Mouse (Mus musculus): Measurements from ENCODE around the gene Olfr718-ps1.
"Not testable (repeated sequence)": the region's sequence is repeated elsewhere in the genome, so short reads cannot be mapped to it uniquely, and the experiment has no call there.

Olfr718-ps1 gene

DNA sequence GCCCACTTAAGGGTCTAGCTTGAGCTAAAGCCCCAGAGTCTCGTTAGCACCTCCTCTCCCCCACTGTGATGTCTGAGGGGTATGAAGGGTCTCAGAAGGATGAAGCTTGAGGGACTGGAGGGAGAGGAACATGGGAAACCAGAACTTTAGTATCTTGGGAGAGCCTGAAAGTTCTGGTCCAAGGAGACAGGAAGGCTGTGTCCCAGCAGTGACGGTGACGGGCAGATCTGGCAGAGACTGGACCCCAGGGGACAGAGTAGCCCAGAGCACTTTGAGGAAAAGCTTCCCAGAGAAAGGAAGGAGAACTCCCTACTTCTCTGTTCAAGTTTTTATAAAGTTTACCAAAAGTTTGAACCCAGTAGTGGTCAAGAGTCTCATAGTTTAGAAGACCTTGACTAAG, at the start of gene Olfr718-ps1:
Gene Olfr718-ps1, minus strand, starts transcription at position 101 of the 400 bp plus-strand sequence.
- no peak for DNase-seq

DNA sequence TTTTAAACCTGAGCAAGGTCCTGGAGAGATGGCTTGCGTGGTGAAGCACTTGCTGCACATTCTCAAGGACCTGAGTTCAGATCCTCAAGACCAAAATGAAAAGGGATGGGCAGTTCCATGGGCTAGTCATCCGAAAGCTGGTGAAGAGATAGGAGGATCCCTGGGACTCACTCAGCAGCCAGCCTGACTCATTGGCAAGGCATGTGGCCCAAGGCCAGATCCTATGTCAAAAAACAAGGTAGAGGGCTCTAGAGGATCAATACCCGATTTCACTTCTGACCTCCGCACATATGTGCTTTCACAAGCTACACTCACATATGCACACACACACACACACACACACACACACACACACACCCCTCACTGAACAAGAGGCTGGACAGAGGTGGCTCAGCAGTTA, 49.1 kb upstream of the Olfr718-ps1 start:
- no peak for DNase-seq

DNA sequence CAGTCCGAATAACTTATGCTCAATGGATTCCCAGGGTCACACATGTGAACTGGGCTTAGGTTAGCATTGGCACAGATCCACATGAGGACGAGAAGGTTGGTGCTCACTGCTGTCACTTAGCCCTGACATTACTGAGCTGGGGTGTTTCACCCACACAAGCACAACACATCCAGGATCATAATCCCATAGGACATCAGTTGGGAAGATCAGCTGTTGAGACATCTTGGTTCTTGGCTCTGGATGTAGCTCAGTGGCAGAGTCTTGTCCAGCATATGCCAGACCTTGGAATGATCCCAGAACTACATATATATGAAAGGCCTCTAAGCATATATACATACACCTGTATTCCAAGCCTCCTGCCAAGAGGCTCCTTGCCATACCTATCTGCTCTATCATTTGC, 47.8 kb upstream of the Olfr718-ps1 start:
- DNase-seq: no peak

DNA sequence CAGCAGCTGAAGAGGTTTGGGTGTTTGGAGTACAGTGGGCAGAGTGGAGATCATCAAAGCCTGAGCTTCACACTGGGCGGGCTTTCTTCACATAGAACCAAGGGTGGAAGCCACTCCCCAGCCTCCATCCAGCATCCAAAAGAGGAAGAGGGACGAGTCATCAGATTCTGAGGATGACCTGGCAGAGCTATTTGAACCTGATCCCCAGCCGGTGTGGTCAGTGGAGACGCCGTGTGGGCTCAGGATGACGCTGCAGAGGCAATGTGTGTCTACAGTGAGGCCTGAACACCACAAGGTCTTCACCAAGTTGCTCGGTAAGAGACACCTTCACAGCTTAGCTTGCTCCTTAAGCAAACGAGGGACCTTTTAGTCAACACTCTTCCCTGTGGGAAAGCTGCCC, 47.4 kb upstream of the Olfr718-ps1 start:
- not testable (repeated sequence) for DNase-seq

DNA sequence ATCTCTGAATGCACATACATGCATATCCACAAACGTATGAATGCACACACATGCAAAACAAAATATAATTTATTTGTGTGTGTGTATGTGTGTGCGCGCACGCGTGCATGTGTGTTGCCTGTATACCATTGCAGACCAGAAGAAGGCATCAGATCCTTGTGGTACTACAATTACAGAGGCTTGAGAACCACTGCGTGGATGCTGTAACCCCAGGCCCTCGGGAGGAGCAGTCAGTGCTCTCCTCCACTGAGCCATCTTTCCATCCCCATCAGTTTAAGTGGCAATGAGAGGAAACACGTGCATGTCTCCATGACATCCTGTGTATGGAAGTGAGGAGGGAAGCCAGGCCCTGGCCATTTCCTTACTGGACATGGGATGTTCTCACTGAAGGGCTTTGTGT, 45.4 kb upstream of the Olfr718-ps1 start:
- DNase-seq: no peak

DNA sequence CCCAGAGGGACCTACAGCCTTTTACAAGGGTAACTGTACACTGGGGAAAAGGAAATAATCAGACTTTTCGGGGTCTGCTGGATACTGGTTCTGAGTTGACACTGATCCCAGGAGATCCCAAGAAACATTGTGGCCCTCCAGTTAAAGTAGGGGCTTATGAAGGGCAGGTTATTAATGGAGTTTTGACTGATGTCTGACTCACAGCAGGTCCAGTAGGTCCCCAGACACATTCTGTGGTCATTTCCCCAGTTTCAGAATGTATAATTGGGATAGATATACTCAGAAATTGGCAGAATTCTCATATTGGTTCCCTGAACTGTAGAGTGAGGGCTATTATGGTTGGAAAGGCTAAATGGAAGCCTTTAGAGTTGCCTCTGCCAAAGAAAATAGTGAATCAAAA, 40.6 kb upstream of the Olfr718-ps1 start:
- not testable (repeated sequence) for DNase-seq

DNA sequence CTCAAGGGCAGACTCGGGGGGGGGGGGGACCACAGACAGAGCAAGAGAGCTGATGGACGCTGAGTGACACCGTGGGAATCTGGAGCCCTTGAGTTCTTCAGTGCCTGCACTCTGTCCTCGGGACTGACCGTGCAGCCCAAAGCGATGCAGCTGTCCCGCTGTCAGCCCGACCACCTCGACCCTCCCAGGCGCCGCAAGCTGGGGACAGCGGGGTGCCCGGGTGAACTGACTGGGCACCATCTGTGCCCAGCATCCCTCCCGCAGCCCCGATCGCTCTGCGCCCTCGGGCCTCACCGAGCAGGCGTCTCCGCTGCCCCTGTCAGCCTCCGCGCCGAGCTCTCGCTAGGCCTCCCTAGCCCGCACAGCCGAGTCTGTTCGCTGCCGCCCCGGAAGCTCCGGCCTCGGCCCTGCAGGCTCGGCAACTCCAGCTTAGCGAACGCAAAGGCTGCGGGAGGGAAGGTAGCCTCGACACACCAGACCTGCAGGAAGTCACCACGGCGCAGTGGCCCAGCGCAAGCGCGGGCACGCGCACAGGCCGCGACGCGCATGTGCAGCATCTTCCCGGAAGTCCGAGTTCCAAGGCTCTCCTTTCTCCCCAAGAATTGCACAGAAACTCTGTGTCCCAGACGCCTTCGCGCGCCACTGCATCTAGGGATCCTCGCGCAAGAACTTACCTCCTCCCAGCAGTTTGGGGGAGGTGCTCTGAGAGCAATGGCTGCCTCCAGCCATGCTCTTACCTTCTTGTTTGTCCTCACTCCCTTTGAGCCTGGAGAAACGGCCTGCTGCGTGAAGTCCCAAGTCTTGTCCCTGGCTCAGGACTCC, 33.1 kb upstream of the Olfr718-ps1 start, which contains the start of the genes Rbak and Spdye4b:
Gene Rbak, minus strand, starts transcription at position 521 of the 822 bp plus-strand sequence.
Gene Spdye4b, plus strand, starts transcription at position 763 of the 822 bp plus-strand sequence.
- peak; percentile 95 to 96 for DNase-seq

DNA sequence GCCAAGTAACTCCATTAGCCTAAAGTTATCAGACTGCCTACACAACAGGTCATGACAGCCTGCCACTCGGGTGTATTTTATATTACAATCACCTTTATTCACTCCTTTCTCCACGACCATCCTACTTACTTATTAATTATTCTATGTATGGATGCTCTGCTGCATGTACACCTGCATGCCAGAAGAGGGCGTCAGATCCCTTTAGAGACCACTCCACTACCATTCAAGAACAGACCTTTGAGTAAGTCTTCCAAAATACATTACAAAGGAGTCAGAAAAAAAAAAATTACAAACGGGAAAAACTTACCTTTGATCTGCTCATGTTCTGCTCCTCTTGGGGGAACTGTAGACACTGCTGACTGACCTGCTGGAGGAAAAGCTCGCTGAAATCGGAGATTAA, 31.8 kb upstream of the Olfr718-ps1 start:
- DNase-seq: peak in 1 of 2 experiments; percentile 24

DNA sequence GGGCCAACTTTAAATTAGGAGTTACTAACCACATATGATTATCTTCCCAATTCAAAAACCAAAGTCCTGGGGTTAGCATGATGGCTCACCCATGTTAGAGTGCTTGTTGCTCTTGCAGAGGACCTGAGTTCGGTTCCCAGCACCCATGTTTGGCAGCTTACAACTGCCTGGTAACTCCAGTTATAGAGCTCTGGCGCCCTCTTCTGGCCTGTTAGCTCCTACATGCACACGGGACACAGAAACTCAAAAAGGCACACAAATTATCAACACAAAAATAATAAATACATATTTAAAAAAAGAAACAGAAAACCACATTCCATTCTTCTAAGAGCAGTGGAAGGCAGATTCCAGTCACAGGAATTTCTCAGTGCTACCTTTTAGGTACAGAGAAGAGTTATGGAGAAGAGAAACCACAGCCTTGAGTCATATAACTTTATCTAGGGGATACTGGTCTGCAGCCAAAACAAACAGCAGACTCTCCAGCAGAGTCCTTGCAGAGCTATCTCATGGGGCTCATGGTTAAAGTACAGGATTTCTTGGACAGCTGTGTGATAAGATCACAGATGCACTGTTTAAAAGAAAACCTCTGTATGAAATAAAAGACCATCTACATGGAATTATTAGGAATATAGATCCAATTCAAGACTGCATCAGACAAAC, 30.3 kb upstream of the Olfr718-ps1 start:
- DNase-seq: no peak

DNA sequence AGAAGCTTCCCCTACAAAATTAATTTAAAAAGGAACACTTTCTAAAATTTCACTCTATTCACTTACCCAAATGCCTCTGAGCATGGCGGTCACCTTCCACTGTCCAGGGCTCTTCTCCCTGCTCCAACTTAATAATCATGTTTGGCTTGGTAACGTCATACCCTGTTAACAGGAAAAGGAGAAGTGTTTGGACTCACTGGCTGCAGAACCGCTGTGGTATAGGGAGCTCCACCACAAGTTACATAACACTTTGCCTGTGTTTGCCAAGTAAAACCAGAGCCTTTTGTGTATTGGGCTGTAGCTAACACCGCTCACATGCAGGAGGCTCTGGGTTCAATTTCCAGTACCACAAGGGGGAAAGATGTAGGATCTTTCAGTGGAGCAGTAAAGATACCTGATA, 28.6 kb upstream of the Olfr718-ps1 start:
- no peak for DNase-seq

DNA sequence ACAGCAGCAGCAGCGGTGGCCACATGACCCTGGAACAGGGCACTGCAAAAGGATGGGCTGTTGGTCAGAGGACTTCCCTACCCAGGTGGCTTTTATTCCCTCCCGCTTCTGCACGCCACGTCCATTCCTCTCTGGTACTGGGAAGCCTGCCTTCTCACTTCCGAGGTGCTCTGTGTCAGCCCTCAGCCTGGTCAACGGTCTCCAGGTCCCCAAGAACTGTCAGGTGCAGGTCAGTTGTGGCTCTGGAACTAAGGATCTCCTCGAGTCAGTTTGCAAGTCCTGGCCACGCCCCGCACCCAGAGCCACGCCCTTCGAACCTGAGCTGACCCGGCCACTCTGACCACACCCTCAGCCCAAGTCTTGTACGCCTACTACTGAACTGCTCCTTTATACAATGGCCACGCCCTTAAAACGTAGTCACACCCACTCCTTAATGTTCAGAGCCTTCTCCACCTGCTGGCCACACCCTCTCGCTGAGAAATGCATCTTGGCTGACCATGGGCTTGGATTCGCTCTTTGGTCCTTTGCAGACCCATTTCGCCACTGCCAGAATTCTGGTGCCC, 18.2 kb upstream of the Olfr718-ps1 start:
- no peak for DNase-seq

DNA sequence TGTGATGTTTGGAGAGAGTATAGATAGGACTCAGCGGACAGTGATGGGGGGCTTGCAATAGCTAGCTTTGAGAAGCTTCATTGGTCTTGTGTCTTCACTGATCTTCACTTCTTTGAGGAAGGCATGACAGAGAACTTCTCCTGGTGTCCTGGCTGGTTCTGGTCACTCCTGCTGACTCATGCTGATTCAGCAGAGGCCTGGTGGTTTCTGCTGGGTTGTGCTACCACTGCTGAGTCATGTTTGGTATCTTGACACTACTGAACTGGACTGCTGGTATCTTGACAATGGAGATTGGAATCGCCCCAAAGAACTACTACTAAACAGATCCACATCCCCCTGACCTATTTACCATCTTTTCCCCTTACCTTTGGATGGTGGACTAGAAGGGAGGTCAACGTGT, 8.2 kb upstream of the Olfr718-ps1 start:
- DNase-seq: no peak

DNA sequence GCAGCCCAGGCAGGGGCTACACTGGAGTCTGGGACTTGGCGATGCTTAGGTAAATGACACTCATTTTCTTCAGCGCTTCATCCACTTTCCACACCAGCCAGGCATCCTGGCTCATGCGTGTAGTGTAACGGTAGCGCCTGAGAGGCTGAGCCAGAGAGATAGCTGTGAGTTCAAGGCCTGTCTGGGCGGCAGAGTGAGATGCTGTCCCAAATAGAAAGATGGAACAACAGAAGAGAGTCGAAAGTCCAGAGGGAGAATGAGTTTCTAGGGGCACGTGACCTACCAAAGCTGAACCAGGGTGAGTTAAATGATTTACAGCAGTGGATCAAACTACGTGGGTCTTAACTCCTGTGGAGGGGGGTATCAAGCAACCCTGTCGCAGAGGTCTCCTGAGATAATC, 6.4 kb upstream of the Olfr718-ps1 start:
- no peak for DNase-seq

DNA sequence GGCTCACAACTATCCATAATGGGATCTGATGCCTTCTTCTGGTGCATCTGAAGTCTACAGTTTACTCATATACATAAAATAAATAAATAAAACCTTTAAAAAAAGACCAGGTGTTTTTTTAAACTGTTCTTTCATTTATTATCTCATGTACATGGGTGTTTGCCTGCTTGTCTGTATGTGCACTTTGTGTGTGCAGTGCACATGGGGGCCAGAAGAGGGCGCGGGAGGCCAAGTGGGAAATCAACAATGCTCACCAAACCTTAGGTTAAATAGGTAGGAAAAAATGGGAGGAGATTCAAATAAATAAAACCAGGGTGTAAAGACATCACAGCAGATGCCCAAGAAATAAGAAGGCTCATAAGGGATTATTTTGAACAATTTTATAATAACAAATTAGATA, 2.7 kb upstream of the Olfr718-ps1 start:
- DNase-seq: no peak

DNA sequence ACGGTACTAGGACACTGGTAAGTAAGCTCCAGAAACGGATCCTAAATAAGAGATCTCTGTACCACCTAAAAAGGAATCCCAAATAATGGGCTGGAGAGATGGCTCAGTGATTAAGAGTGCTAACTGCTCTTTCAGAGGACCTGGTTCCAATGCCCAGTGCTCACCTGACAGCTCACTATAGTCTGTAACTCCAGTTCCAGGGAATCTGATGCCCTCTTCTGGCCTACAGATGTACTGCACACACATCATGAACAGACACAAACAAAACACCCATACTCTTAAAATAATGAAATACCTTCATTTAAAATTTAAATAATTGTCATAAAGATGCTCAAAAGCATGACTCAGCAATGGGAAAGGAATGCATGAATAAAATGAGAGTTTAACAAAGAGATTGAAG, 2.2 kb upstream of the Olfr718-ps1 start:
- no peak for DNase-seq

DNA sequence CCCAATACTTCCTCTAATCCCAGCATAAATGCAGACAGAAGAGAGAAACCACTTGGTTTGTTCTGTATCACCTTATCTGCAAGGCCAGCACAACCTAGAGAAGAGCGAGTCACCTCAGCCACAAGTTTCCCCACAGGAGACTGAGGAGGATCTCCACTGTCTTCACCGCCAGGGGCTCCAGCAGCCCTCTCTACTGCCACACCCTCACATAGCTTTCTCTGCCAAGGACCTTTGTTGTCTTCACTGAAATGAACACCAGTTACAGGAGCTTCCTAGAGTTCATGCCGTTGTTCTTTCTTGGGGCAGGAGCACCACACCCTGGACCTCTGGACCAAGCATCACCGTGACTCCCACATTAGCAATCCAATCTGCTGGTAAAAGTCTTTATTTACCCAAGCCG, 1.3 kb upstream of the Olfr718-ps1 start:
- DNase-seq: no peak

DNA sequence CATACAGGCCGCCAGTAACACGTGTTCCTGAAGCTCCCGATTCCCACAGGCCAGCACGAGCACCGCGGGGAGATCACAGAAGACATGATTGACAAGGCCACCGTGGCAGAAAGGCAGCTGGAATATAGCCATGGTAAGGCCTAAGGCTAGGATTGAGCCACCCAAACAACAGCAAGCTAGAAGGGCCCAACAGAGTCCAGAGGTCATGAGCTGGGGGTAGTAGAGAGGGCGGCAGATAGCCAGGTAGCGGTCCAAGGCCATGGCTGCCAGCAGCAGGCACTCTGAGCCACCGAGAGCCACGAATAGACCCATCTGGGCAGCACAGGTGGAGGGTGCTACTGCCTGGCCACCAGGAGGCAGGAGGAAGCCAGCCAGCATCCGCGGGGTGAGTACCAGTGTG, 9.8 kb downstream of the Olfr718-ps1 start:
- no peak for DNase-seq

DNA sequence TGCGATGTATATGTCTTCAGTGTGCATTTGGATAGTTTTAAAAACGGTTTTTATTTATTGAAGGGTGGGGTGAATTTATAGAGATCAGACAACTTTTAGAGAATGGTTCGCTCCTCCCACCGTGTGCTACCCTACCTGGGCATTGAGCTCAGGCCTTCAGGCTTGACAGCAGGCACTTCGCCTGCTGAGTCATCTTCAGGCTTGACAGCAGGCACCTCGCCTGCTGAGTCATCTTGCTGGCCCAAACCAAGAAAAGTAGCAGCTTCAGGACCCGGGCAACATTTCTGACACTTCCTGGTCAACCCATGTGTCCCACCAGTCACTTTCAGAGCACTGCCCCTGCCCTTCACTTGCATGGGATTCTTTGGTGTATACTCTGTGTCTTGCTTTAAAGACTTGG, 12.3 kb downstream of the Olfr718-ps1 start:
- no peak for DNase-seq

DNA sequence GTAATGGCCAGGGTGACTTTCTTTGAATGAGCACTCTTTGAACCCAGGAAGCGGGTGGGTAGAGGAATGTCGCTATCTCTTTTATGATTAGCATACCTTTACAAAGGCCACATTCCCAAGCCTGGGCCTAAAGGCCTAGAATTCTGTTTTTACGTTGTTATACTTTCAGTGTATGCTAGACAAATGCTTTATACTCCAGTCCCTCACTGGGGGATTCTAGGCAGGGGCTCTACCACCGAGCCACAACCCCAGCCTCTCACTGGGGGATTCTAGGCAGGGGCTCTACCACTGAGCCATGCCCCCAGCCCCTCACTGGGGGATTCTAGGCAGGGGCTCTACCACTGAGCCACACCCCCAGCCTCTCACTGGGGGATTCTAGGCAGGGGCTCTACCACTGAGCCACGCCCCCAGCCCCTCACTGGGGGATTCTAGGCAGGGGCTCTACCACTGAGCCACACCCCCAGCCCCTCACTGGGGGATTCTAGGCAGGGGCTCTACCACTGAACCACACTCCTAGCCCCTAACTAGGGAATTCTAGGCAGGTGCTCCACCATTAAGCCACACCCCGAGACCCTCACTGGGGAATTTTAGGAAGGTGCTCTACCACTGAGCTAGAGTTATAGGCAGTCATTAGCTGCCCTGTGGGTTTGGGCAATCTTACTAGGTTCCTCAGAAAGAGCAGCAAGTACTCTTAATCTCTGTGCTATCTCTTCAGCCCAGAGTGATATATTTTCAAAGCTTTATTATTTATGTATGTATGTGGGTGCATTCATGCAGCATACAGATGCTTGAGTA, 13.0 kb downstream of the Olfr718-ps1 start:
- DNase-seq: not testable (repeated sequence)

DNA sequence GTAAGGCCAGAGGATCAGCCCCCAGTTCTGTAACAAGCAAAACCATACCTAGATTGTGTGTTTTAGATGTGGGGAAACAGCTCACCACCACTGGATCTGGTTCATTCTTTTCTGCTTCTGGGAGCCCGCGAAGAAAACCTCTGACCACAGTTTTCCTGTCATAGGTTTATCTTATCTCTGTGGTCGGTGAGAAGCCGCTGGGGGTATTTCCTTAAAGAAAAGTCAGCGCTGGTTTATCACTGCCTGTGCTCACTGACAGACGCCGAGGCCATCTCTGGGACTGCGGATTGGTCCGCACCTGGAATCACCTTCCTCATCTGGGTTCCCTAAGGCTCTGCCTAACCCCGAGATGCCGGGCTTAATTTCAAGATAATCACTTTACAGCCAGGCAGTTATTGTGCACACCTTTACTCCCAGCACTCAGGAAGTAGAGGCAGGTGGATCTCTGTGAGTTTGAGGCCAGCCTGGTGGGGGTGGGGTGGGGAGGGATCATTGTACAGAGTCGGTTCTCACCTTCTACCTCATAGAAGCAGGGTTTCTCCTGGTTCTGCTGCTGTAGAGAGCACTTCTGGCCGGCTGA, 14.4 kb downstream of the Olfr718-ps1 start:
- DNase-seq: no peak

DNA sequence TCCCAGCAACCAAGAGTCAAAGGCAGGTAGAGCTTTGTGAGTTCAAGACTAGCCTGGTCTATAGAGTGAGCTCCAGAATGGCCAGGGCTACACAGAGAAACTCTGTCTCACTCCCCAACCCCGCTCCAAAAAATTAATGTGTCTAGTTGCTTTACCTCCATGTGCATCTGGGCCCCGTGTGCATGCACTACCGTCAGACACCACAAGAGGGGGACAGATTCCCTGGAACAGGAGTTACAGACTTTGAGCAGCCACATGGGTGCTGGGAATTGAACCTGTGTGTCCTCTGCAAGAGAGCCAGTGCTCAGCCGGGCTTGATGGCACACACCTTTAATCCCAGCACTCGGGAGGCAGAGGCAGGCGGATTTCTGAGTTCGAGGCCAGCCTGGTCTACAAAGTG, 17.0 kb downstream of the Olfr718-ps1 start:
- no peak for DNase-seq

DNA sequence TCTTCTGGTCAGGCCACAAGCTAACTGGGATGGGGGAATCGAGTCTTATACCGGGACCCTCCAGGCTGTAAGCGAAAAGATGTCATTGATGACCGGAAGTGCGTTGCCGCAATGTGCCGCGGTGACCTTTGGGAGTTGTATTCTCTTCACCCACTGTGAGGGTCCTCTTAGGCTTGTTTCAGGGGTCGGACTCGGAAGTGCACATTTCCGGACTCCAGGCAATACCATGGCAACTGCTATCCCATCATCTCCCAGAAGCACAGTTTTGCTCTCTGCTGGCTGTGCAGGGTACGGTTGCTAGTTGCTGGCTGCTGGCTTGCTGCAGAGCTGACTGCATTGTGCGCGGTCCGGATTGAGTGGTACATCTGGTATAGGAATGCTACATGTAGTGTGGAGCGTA, 18.3 kb downstream of the Olfr718-ps1 start:
- no peak for DNase-seq

DNA sequence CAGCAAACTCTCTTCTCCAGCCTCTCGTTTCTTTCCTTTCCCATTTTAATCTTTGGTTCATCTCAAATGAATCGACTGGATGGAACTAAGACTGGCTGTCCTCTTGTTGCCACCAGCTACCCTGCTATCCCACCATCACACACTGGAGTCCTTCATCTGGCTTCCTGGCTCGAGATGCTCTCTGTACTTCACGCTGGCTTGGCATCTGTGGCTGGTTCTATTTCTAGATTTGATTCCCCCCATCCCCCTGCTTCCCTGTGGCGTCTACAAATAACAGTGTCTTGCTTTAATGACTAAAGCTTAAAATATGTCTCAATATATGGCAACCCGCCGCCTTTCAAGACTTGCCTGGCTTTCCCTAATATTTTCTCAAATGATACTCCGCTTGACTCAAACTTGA, 19.5 kb downstream of the Olfr718-ps1 start:
- peak; percentile 69 to 78 for DNase-seq
